Mouse (Mus musculus) MEL-GATA-1-ER (cell line): ENCODE data around the gene Mpdz.

Source experiments
- DNase-seq: peaks from one replicate; pipeline ENCODE4 v3.0.0-alpha.2; 2012; ENCODE audit warnings: low read depth; ENCODE audit errors: extremely low read depth

Gene Mpdz

GRCm38 (mm10) chr4:81283081-81283480 is 159.5 kb downstream of the Mpdz start:
- no peak for DNase-seq

GRCm38 (mm10) chr4:81280098-81280497 is 162.5 kb downstream of the Mpdz start:
- DNase-seq: no peak

DNA sequence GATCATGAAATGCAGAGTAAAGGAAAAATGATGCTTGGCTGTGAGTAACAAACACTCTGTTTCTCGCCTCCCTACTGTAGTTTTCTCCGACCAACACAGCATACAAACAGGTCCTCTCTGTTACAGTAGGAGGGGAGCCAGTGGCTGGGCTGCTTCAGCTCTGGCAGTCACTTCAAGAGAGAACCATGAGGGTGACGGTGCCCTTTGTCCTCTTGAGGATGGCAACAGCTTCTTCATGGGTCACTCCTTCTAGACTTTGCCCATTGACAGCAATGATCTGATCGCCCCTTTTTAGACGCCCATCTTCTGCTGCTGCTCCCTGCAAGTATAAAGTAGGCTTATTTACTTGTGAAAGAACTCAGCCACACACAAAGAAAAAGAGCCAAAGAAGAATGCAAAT is 163.2 kb downstream of the Mpdz start:
- DNase-seq: no peak

GRCm38 (mm10) chr4:81275957-81276715 is 166.5 kb downstream of the Mpdz start:
- no peak for DNase-seq

DNA sequence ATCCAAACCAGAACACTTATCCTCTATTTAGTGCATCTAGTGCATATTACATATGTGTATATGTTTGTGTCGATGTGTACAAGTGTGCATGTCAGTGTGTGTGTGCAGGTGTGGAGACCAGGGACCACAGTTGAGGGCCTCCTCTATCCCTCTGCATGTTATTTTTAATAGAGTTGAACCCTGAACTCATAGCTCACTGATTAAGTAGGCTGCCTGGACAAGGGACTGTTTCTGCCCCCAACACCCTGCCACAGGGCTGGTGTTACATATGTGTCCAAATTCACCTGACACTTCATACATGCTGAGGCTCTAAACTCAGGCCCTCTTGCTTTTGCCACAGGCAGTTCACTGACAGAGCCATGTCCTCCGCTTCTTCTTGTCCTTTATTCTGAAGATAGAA is 169.5 kb downstream of the Mpdz start:
- DNase-seq: no peak

DNA sequence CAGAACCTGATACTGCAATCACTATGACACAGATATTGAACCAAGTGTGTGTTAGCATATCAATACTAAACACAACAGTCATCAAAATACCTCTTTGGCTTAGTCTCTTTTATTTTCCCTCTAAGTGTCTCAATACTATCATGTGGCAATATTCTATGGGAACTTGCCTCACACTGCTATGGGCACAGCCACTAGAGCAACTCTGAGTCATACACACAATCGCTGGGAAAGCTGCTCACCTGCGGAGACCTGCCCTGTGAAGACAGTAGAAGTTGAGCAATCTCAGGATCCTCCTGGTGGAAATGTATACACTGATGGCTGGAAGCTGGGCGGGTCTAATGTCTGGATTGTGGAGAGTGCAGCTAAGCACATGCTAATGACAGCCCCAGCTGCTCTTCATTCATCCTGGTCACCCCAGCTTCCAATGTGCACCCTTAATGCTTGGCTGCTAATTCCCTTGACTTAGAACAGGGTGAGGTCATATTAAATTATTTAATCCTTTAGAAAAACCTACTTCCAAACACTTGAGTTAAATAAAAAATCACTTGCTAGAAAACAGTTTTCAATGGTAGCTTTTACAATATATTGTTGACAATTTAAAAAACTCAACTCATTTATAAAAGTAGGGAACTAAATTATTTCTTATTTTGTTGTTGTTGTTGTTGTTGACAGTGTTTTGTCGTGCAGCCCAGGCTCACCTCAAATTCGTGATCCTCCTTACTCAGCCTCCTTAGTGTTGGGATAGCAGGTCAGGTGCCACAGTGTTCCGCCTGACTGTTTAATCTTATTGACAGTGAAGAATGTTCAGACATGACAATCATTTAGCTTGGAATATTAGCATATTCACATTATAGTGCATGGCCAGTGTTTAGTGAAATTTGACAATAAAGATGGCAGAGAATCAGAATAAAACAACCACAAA is 189.5 kb downstream of the Mpdz start:
- DNase-seq: no peak

- no peak for DNase-seq
Observed at GRCm38 (mm10) chr4:81252334-81252733, 190.3 kb downstream of the Mpdz start.

DNA sequence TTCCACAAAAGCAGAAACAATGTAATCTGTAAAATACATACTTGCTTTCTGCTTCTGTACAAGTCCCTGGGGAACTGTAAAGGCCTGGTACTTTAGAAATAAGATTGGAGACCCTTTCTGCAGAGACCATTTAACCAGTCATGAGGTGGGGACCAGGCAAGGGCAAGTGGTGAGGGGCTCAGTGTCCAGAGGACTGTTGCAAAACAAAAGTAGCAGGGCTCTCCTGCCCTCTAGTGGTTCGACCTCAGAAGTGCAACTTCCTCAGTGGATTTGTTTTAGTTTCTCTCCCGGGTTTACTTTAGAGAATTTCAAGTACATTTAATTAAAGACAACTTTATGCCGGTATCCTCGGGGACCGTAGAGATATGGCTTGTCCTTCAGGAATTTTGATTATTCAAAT is 190.7 kb downstream of the Mpdz start:
- no peak for DNase-seq

DNA sequence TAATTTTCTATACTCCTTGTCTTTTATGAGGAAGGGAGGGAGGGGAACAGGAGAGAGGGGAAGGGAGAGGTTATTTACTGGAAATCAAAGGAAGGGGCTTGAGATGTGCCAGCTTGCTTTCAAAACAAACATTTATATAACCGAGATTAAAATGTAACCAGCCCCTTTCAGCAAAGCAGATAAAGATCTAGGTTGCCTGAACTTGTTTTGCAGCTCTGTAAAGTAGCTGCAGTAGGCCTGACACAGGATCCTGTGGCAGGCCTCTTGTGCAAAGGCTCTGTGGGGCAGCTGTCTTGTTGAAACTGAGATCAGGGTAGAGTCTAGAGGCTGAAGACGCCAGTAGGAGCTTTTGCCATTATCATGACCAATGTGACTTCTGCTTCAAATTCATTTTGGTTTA is 193.4 kb downstream of the Mpdz start:
- DNase-seq: no peak

- no peak for DNase-seq
Observed at GRCm38 (mm10) chr4:81236227-81236626, 206.4 kb downstream of the Mpdz start.
